In genomic region chr13:94524669-94525238, GRCm38 (mm10) we compare ENCODE assay signal across 16 mouse cellular contexts.
A peak's percentile ranks its signal among the peaks of the same experiment; 100 is the strongest.
DNase-seq lines count a peak whose midpoint lies in the region; ATAC-seq lines count a peak whose summit lies in the region.
"Had no signal": no experiment of that assay in that cellular context is flagged by ENCODE, and none has a peak within 500 bp of the region (broad histone marks: within the 10 kb centered on the region; RNA-seq: fewer than 3 reads in every experiment).

No protein-coding gene starts in this region.

- H3K9me3 ChIP-seq in heart, embryonic 11.5 days (replicated peaks; ENCODE audit: control insufficient read depth, low read length): no peaks in the 10 kb centered on the region
- no peaks in the 10 kb centered on the region for H3K9me3 ChIP-seq in liver, embryonic 15.5 days (replicated peaks)
- H3K9me3 ChIP-seq: forebrain, embryonic 13.5 days; hindbrain, embryonic 15.5 days; midbrain, embryonic 12.5 days; neural tube, embryonic 13.5 days had no signal

- H3K27ac ChIP-seq in heart, embryonic 11.5 days (ENCODE audit: low read depth, low read length): peak overlapping the region; percentile 68; the same call in 1 of the 2 replicates
- H3K27ac ChIP-seq in liver, embryonic 15.5 days (replicated peaks): no peak overlapping the region; the same call in 1 of the 2 replicates
- H3K27ac ChIP-seq: forebrain, embryonic 13.5 days; hindbrain, embryonic 15.5 days; midbrain, embryonic 12.5 days; neural tube, embryonic 13.5 days had no signal

- 23% methylated on average over 7 of the region's 7 CpGs for WGBS in heart, embryonic 11.5 days (ENCODE audit: insufficient replicate concordance)
- 31% methylated on average over 7 of the region's 7 CpGs for WGBS in liver, embryonic 15.5 days (ENCODE audit: insufficient replicate concordance)

- no peak overlapping the region for H3K4me3 ChIP-seq in heart, embryonic 11.5 days (ENCODE audit: low read depth, low read length)
- H3K4me3 ChIP-seq in liver, embryonic 15.5 days (replicated peaks): no peak overlapping the region
- H3K4me3 ChIP-seq: forebrain, embryonic 13.5 days; hindbrain, embryonic 15.5 days; midbrain, embryonic 12.5 days; neural tube, embryonic 13.5 days had no signal

- H3K4me1 ChIP-seq in heart, embryonic 11.5 days (ENCODE audit: control insufficient read depth, insufficient read depth, low read length): peaks cover 15% of the 10 kb centered on the region
- H3K4me1 ChIP-seq in liver, embryonic 15.5 days (replicated peaks): peaks cover 20% of the 10 kb centered on the region
- H3K4me1 ChIP-seq: hindbrain, embryonic 15.5 days had no signal

- no peaks in the 10 kb centered on the region for H3K27me3 ChIP-seq in heart, embryonic 11.5 days (ENCODE audit: control insufficient read depth, insufficient read depth, low read length)
- no peaks in the 10 kb centered on the region for H3K27me3 ChIP-seq in liver, embryonic 15.5 days
- H3K27me3 ChIP-seq: forebrain, embryonic 13.5 days; hindbrain, embryonic 15.5 days; midbrain, embryonic 12.5 days; neural tube, embryonic 13.5 days had no signal

- no peak for ATAC-seq in heart, embryonic 11.5 days (replicated peaks; ENCODE audit: insufficient number of reproducible peaks, low FRiP score, low TSS enrichment)
- peak; percentile 66 for ATAC-seq in liver, embryonic 15.5 days (ENCODE audit: insufficient read depth)
- ATAC-seq: forebrain, embryonic 13.5 days; intestine, embryonic 16.5 days had no signal

- no peak overlapping the region for H3K9ac ChIP-seq in heart, embryonic 11.5 days (ENCODE audit: low read depth, low read length)
- no peak overlapping the region for H3K9ac ChIP-seq in liver, embryonic 15.5 days
- H3K9ac ChIP-seq: forebrain, embryonic 13.5 days; hindbrain, embryonic 15.5 days; midbrain, embryonic 12.5 days; neural tube, embryonic 13.5 days had no signal

- H3K36me3 ChIP-seq in heart, embryonic 11.5 days (ENCODE audit: control insufficient read depth, insufficient read depth, low read length): no peaks in the 10 kb centered on the region; the same call in 1 of the 2 replicates
- no peaks in the 10 kb centered on the region; the same call in 1 of the 2 replicates for H3K36me3 ChIP-seq in liver, embryonic 15.5 days (replicated peaks)
- H3K36me3 ChIP-seq: hindbrain, embryonic 15.5 days; midbrain, embryonic 12.5 days had no signal

- no peak overlapping the region for H3K4me2 ChIP-seq in heart, embryonic 11.5 days
- H3K4me2 ChIP-seq in liver, embryonic 15.5 days: no peak overlapping the region
- H3K4me2 ChIP-seq: forebrain, embryonic 13.5 days; hindbrain, embryonic 15.5 days; midbrain, embryonic 12.5 days; neural tube, embryonic 13.5 days had no signal

- intact Hi-C loops in heart, postnatal 14 days (cut with DNase I): no loop called here

- DNase-seq in heart, postnatal 14 days: no peak
- peak; percentile 15 for DNase-seq in 416B (ENCODE audit: low read depth)
- peak; percentile 38 for DNase-seq in c-Kit-positive CD71-positive TER-119-positive erythroid progenitor cells, embryonic 14.5 days (ENCODE audit: low spot score)
- DNase-seq in kidney, postnatal 10 days: no peak
- no peak for DNase-seq in urinary bladder, adult 18-20 months (ENCODE audit: low spot score in 2 of 2)
- DNase-seq: adrenal gland, postnatal 36 days; cerebellum, adult 9-11 months; lung, postnatal 14 days; right cerebral cortex, postnatal 14 days had no signal

Comparison
In these comparisons a context has a peak if more than half of its experiments do, and no peak if none do; other contexts are left out.
1. DNase-seq: peak in 416B (single experiment) and c-Kit-positive CD71-positive TER-119-positive erythroid progenitor cells, embryonic 14.5 days (single experiment); none in heart, postnatal 14 days (0 of 2), kidney, postnatal 10 days (single experiment) and urinary bladder, adult 18-20 months (0 of 2).